Mouse (Mus musculus) megakaryocyte, embryonic 14.5 days (primary cell): Measurements from ENCODE around the gene Arhgap18.

Experiments
- FLI1 ChIP-seq: IDR thresholded peaks from 2 replicates; pipeline ENCODE4 v1.6.1; 2012; ENCODE audit warnings: low read length, inconsistent platforms, mixed read lengths
- GATA1 ChIP-seq: IDR thresholded peaks from 3 replicates; pipeline ENCODE4 v1.6.1; 2012; ENCODE audit warnings: mixed read lengths, low read length, inconsistent platforms, borderline replicate concordance

GRCm38 (mm10) chr10:26863982-26864381, 110.8 kb downstream of the Arhgap18 start:
- TF ChIP-seq GATA1, result no peak
- TF ChIP-seq FLI1, result no peak
